Mouse (Mus musculus) left cerebral cortex, postnatal 25 days (tissue): ENCODE measurements around the gene St3gal2. TPM values are rescaled to one million over a fixed set of nuclear protein-coding genes. Genes with fewer than 3 reads are reported as not detected.
"Not testable (repeated sequence)": the region's sequence is repeated elsewhere in the genome, so short reads cannot be mapped to it uniquely, and the experiment has no call there.

ENCODE experiments used
- DNase-seq, 2 experiments: peaks; one replicate each; pipeline ENCODE4 v3.0.0; 2022; ENCODE audit warnings: low spot score in 2 of 2, mixed read lengths in 1 of 2
- intact Hi-C: fragments of 180-260 bp; cut with DNase I; formaldehyde crosslinking; loops from one replicate; pipeline ENCODE4 v1.15.1; 2025
- total RNA-seq, 2 experiments: library from RNA; stranded (reverse); gene quantifications; 2 replicates each; pipeline ENCODE4 v1.2.3; 2021

Gene St3gal2
- total RNA-seq, 2 experiments from 2014 or later = 86.2 to 88.7 TPM

DNA sequence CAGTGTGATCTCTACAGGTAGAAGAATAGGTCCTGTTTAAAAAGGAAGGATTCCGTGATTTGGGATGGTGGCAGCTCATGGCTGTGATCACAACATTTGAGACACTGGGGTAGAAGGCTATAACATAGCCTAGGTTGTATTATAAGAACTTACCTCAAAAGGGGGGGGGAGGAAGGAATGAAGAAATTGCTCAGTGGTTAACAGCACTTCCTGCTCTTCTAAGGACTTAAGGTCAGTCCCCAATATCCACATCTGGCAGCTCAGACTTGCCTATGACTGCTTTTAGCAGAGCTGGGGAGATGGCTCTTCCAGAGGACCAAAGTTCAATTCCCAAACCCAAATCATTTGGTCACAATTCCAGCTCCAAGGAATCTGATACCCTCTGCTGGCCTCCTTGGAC is 13.0 kb upstream of the St3gal2 start:
- intact Hi-C loops = no loop called here
- no peak for DNase-seq

DNA sequence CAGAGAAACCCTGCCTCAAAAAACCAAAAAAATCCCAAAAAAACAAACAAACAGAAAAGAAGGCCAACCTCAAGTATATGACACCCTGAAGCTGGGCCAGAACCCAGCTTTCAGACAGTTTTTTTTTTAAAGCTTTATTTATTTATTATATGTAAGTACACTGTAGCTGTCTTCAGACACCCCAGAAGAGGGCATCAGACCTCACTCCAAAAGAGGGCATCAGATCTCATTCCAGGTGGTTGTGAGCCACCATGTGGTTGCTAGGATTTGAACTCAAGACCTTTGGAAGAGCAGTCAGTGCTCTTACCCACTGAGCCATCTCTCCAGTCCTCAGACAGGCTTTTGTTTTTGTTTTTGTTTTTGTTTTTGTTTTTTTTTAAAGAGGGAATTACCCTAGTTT is 9.9 kb upstream of the St3gal2 start:
- intact Hi-C loops = not testable (repeated sequence)

DNA sequence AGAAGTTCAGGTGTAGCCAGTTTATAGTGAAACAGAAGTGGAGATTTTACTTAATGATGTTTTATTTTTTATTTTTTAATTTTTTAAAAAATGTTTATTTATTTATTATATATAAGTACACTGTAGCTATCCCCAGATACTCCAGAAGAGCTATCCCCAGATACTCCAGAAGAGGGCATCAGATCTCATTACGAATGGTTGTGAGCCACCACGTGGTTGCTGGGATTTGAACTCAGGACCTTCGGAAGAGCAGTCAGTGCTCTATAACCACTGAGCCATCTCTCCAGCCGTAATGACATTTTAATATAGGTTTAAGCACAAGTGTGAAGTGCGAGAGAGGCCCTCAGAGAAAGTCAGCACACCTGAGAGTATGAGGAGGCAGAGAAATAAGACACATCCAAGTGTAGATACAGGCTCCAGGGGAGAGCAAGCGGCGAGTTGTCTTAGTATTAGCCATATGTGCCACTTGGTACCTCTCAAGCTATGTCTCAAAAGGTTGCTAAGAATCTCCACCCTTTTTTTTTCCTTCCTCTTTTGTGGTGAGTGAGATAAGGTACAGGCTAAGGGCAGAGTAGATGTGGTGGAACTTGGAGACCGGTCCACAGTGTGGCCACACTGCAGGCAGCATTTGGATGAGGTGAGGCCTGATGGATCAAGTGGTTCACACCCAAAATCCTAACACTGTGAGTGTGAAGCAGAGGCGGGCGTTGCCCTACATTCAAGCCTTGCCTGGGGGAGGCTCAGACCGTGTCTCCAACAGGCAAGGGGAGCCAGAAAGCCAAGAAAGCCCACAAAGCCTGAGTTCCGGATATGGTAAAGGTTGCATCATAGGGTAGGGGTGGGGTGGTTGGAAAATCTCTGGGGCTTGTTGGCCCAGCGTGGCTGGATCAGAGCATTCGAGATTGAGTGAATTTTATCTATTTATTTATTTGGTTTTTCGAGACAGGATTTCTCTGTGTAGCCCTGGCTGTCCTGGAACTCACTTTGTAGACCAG is 7.8 kb upstream of the St3gal2 start:
- intact Hi-C loops = no loop called here
- peak in 1 of 2 experiments; percentile 22 for DNase-seq

More for the DNA sequence above, 9.9 kb upstream of the St3gal2 start:
- not testable (repeated sequence) for DNase-seq

DNA sequence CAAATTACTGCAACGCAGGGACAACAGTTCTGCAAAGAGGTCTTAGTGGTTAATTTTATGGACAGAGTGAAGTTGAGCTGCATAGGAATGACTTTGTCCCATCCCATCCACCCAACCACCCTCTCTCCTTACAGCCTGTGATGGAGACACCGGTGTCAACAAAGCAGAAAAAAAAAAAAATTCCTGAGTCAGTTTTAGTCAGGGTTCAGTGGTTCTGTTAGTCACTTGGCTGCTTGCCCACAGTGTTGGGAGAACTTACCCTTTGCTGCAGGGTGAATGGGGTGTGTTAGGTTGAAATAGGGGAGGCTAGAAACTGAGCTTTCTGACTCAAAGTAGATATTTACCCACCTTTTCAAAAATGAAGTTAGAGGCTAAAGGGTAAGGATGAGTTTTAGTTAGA is 2.3 kb upstream of the St3gal2 start:
- intact Hi-C loops = loop anchor here (5.0 kb wide), 1 partner anchor 50 kb away; no protein-coding TSS in a partner anchor
- no peak for DNase-seq

DNA sequence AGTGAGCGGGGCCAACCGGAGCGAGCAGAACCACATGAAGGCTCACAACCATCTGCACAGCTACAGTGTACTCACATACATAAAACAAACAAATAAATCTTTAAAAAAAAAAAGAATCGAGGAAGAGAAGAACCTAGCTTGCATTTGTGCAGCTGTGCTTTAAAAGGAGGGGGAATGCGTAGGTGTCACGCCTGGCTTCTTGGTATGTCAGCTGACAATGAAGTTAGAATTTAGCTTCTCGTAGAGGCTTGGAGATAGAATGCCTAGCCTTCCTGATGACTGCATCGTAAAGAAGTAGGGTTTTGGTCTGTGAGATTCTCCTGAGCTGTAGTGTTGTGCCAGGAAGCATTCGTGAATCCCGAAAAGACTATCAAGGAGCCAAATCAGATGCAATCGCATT is 1.7 kb upstream of the St3gal2 start:
- intact Hi-C loops = loop anchor here (5.0 kb wide), 1 partner anchor 49 kb away; no protein-coding TSS in a partner anchor
- peak in 1 of 2 experiments; percentile 35 for DNase-seq

DNA sequence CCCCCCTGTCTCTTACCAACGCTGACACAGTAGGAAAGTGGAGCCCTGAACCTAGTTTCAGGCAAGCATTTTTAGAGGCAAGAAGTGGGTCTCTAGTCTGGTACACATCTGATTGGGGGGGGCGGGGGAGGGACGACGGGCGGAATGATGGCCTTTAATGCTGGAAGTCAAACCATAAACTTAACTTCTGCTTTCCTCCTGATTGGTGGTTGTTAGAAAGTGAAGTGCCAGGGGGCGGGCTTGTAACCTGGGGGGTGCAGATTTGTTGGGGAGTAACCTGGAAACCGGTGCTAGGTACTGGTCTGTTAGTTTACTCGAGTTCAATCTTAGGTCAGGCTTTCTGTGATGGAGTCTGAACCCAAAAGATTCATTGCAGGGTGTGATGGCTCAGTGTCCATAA is 1.3 kb upstream of the St3gal2 start:
- no peak for DNase-seq
- intact Hi-C loops = loop anchor here (5.0 kb wide), 1 partner anchor 49 kb away; no protein-coding TSS in a partner anchor

DNA sequence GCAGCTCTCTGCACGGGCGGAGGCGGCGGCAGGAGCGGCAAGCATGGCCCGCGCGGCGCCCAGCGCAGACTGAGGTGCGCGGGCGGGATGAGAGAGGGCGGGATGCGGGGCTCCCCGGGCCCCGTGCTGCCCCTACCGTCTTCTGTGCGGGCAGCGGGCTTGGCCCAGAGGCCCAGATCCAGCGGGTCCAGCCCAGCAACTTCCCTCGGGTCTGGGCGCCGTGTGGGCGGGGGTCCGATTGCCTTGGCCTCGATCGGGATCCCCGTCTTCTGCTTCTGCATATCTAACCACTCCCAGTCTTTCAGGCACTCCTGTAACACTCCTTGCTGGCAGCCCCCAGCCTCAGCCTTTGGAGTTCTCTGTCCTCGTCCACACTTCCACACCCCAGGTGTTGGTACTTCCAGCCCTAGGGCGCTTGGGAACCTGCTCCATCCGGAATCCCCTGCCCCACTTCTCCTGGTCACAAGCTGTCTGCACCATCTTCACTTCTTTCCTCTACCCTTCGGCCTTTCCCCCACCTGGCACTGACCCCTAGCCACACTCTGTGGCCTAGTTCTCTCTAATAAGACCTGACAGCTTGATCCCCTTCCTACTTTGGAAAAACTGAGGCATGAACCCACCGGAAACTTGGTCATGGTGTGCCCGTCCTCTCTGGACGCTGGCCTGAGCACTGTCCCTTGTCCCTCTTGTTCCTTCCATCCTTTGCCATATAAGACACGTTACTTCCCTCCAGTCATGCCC is 480 bp downstream of the St3gal2 start:
- no peak for DNase-seq
- intact Hi-C loops = loop anchor here (2.0 kb wide), 1 partner anchor 15 kb away; no protein-coding TSS in a partner anchor

DNA sequence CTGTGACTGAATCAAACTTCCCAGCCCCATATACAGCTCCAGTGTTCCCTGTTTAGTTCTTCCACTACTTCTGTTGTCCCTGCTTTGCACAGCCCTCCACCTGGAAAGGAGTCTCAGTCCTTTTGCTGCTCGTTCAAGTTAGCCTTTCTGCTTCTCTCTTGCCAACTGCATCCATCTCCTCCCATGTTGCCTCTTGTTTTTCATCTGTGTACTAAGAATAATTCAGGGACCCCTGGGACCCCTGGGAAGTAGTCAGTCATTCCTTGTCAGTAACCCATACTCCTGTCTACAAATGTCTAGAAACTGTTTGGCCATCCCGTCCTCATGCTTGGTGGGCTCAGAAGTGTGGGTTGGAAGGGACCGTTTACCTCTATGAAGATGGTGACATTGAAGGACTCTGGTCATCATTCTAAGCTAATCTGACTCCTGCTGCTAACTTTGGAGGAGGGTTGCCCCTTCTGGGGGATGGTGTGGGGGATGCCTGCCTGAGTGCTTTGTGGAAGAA is 1.1 kb downstream of the St3gal2 start:
- intact Hi-C loops = loop anchor here (2.0 kb wide), 1 partner anchor 14 kb away; no protein-coding TSS in a partner anchor
- DNase-seq = no peak

DNA sequence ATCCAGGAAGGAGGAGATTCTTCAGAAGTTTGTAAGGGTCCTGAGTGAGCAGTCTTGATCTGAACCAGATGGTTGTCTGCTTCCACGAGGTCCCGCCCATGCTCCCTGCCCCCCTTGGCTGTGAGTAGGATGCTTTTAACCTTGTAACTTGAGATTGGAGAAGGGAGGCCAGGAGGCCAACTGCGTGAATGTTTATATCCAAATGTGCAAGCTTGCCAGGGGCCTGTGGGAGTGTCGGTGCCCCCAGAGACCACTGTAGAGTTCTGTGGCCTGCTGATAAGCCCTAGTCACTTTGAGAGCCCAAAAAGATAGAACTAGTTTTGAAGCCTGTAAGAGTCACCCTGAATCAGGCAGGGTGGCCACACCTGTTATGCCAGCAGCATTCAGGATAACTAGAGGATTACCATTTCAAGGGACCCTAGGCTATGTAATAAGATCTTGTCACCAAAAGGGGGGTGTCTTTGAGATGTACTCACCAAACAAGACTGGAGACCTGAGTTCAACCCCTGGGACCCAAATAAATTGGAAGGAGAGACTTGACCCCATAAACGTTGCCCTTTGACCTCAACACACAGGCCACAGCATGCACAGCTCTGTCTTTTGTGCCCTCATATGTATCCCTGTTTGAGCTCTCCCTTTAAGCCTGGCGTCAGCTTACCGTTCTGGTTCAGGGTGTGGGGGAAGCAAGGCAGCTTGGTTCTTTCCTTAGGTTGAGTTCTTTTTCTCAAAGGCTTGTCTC is 1.9 kb downstream of the St3gal2 start:
- no peak for DNase-seq
- intact Hi-C loops = loop anchor here (2.0 kb wide), 1 partner anchor 13 kb away; no protein-coding TSS in a partner anchor

DNA sequence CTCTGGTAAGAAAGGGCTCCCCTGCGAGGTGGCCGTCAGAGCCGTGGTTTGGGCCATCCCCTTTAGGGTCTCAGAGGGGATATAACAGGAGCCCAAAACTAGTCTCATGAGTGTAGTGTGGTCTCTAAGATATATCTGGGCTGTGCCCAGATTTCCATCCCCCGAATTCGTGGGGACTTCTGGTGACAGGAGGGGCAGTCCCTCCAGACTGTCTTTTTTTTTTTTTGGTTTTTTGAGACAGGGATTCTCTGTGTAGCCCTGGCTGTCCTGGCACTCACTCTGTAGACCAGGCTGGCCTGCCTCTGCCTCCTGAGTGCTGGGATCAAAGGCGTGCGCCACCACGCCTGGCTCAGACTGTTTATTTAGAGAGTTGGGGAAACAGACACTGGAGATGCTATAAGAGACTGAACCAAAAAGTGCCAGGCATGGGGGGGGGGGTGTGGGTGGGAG is 6.0 kb downstream of the St3gal2 start:
- intact Hi-C loops = no loop called here

DNA sequence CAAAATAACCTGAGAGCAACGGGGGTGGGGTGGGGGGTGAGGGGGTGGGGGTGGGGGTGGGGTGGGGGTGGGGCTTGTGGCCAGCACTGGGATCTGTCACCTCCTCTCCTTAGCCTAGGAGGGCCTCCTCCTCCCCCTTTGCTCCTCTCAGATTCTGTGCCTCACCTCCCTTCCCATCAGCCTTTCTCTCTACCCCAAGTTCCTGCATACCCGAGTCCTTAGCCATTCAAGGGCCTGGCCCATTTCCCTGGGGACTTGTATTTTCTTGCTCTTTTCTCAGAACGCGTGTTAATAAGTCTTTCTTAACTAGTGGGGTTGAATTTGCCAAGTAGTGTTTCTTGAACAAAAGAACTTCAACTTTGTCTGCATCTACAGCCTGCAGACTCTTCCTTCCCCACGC is 7.0 kb downstream of the St3gal2 start:
- DNase-seq = no peak
- intact Hi-C loops = no loop called here

More for the DNA sequence above, 6.0 kb downstream of the St3gal2 start:
- DNase-seq = no peak

DNA sequence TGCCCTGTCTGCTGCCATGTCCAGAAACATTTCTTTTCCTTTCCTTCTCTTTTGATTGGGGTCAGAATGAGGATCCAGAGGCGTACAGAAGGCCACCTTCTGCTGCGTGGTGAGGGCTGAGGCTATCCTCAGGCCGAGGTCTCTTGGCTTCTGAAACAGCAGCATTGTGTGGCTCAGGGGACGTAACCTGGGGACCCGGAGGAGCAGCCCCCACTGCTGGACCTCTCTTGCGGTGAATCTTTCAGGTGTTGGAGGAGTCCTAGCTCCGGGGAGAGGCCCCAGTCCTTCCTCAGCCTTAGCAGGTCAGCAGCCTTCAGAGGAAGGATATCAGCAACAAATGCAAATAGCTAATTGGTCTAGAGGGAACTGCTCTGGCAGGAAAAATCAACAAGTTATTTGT is 8.7 kb downstream of the St3gal2 start:
- no peak for DNase-seq
- intact Hi-C loops = no loop called here

DNA sequence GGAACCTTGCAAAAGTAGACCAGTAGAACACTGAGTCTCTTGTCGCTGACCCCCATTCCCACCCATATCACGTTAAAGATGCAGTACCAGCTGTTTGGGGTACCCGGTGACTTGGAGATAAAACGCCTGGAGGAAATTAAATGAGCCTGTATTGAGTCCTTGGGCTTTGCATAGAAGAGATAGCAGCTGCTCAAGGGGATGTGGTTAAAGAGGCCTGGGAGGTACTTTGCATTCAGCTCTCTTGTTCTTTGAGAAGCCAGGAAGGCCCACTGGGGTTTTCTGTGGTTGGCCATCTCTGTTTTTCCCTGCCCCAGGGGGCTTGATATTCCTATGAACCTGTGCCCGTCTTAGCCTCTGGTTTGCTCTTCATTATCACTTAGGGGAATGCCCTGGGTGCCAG is 9.3 kb downstream of the St3gal2 start:
- intact Hi-C loops = no loop called here
- no peak for DNase-seq

DNA sequence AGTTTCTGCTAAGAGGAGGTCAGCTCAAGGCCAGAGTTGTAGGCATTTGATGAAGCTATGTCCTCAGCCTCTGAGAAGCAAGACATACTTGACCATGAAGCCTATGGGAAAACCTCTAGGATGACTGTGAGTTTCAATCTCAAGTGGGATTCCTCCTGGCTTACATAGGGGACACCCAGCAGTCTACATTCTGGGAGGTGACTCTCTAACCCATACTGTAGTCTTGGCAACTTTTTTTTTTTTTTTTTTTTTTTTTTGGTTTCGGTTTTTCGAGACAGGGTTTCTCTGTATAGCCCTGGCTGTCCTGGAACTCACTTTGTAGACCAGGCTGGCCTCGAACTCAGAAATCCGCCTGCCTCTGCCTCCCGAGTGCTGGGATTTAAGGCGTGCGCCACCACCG is 9.9 kb downstream of the St3gal2 start:
- intact Hi-C loops, DNase-seq: not testable (repeated sequence)

DNA sequence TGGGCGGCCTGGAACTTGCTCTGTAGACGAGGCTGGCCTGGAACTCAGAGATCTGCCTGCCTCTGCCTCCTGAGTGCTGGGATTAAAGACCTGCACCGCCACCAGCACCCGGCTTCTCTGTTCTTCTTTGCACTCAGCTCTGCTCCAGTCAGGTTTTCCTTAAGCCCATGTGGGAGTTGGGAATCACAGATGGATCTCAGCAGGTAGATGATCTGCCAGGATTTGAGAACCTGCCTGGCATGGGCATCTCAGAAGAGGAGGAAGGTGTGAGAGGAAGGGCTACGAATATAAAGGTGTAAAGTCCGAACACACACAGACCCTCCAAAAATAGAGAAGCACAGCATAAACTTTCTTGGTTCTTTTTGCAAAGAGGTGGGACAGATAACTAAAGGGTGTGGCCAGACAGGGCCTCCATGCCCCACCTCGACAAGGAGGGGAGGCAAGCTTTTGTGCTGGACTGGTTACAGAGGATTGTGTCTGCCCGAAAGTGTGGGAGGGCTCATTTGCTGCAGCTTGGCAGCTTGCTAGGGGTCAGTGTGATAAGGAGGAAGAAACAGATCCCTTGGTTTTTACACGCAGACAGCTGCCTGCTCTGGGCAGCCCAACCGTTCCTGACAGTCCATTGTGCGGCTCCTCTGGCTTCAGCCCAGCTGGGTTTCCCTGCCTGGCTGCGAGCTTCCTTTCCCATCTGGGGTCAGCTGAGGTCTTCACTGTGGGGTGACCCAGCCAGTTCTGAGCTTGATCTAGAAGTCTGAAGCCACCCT is 11.6 kb downstream of the St3gal2 start:
- intact Hi-C loops = no loop called here
- DNase-seq = peak in 1 of 2 experiments; percentile 26

DNA sequence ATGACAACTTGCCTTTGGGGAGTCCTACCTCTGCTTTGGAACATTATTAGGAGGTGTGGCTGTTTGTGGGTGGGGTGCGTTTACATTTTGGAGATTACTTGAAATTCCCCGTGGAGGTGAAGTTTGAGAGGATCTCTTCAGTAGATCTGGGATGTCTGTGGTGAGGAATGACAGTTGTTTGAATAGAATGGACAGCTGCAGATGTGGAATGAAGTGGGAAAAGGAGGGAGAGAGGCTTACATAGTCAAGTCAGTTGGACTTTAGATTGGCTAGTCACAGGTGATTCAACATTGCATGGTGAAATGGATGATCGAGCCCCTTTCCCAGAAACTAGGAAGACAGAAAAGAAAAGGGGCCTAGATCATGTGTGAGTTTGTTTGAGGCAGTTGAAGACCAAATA is 12.7 kb downstream of the St3gal2 start:
- DNase-seq = no peak
- intact Hi-C loops = no loop called here

DNA sequence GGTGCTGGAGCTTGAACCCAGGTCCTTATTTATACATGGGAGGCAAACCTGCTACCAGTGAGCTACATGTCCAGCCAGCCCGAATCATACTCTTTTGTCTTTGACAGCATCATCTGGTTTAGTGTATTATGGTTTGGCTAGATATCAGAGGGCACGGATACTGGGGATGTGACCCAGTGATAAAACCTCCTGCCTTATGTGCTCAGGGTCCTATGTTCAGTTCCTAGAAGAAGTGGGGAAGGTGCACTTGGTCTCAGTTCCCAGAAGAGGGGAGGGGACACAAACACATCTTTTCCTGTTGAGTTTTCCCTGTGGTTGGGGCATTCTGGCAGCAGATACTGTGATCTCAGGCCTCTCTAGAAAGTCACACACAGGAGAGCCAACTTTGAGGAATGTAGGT is 13.6 kb downstream of the St3gal2 start:
- intact Hi-C loops = no loop called here
- DNase-seq = no peak

DNA sequence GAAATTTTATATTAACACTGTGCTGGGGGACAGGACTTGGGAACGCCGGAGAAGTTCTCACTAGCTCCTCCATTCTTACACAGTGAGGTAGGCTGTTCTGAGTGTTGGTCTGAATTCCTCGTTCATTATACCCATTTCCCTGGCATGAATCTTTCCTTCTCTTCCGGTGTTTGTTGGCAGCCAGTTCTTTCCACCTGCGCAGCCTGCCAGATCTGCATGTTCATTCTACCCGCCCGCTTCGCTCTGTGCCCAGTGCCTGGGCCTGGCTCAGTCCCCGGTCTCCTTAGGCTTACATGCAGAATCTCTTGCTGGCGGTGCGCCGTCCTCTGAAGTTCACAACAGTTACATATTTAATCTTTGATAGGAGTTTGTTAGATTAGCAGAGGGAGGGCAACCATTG is 16.5 kb downstream of the St3gal2 start:
- peak; percentile 42 to 67 for DNase-seq
- intact Hi-C loops = no loop called here
